Mouse (Mus musculus) thymus, adult 2 months (tissue): Measurements from ENCODE around the gene Slco1a5.

Experiments
- CTCF ChIP-seq: fragments of 200-500 bp; IDR thresholded peaks from 2 replicates; pipeline ENCODE4 v1.5.1; 2012; ENCODE audit warnings: mild to moderate bottlenecking, control low read depth, low read length, moderate library complexity, borderline replicate concordance; ENCODE audit not compliant: control insufficient read depth, poor library complexity, insufficient read depth; ENCODE audit errors: extremely low read depth
- POLR2A ChIP-seq: fragments of 200-500 bp; IDR thresholded peaks from 2 replicates; pipeline ENCODE4 v1.6.1; 2012; ENCODE audit warnings: mild to moderate bottlenecking, low read length, control low read depth, moderate library complexity; ENCODE audit not compliant: control insufficient read depth, poor library complexity, insufficient read depth; ENCODE audit errors: extremely low read depth

GRCm38 (mm10) chr6:142317106-142317505 lies 5.7 kb downstream of the Slco1a5 start:
- TF ChIP-seq CTCF (no peak), POLR2A (no peak)
